Mouse (Mus musculus): ENCODE measurements around the gene H2al3. TPM values are rescaled to one million over a fixed set of nuclear protein-coding genes. Genes with fewer than 3 reads are reported as not detected.

H2al3 gene
- polyA plus RNA-seq, 1 experiment from 2014 or later: not detected

Other genes starting within 250 kb of the H2al3 start
- 75.4 and 77.1 TPM in 2 replicates for gene Dynlt3, start 186.7 kb upstream of the H2al3 start, polyA plus RNA-seq (2015; fragmentation: Nextera tagmentation; extraction: Ambion mirVana)
- not detected in 2 replicates for gene Hypm, start 2.8 kb upstream of the H2al3 start, polyA plus RNA-seq (2015; fragmentation: Nextera tagmentation; extraction: Ambion mirVana)
- 0.45 and 0.75 TPM in 2 replicates for gene Sytl5, start 35.9 kb downstream of the H2al3 start, polyA plus RNA-seq (2015; fragmentation: Nextera tagmentation; extraction: Ambion mirVana)

Data from lung, embryonic 16.5 days (tissue).